Mouse (Mus musculus) cerebellum, postnatal 25 days (tissue): ENCODE results near the gene Mpo.
A peak's percentile ranks its signal among the peaks of the same experiment; 100 is the strongest.

Experiments used
- DNase-seq, 2 experiments: peaks; one replicate each; pipeline ENCODE4 v3.0.0; 2021; ENCODE audit warnings: mixed read lengths in 2 of 2

The Mpo gene

DNA sequence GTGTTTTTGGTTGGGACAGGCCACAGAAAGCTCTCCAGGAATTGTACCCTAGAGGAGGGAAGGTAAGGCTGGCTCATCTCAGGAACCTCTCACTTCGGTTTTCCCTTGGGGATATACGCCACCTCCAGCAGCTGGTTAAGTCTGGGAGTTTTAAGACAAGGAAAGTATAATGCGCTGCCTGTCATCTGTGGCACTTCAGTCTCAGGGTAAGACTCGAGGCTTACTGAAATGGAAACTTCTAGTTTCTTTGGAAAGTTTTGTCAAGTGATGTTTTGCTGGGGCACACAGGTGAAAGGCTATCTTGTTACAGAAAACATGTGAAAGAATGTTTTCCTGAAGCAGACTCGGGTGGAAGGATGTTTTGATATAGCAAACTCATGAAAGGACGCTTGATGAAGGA, 14.1 kb downstream of the Mpo start:
- no peak for DNase-seq

DNA sequence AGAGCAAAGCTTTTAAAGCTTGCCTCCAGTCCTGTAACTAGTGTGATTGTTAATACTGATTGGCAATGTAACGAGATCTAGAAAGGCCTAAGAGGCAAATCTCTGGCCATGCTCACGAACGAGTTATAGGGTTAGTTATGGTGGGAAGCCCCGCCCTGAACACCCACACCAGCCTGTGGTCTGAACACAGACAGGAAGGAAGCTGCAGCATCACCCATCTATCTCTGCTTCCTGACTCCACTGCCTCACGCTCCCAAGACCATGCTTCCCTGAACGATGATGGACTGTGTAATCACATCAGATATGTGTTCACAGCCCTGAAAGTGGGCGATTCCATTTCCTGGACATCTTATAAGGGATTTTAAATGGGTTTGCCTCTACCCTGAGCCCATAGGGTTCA, 14.9 kb downstream of the Mpo start:
- no peak for DNase-seq

GRCm38 (mm10) chr11:87811396-87811795, 18.0 kb downstream of the Mpo start:
- DNase-seq, result no peak

DNA sequence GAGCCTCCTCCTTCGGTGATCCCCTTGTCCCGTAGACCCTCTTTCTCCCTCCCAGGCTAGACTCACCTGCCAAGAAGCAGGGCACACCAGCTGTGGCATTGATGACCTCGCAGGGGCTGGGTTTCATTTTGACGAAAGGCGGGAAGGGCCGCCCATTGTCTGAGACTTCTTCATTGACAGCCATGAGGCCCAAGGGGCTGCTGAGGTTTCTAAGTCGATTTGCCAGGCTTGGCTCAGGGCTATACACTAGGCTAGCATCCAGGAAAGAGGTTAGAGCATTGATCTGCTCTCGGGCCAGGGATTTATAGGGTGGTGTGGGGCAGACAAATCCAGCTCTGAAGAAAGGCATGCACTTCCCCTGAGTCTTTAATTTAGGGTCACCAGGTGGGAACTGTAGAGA, 21.4 kb downstream of the Mpo start:
- no peak for DNase-seq

- peak; percentile 86 to 88 for DNase-seq
These were observed 23.5 kb downstream of the Mpo start for GRCm38 (mm10) chr11:87816707-87817442.

DNA sequence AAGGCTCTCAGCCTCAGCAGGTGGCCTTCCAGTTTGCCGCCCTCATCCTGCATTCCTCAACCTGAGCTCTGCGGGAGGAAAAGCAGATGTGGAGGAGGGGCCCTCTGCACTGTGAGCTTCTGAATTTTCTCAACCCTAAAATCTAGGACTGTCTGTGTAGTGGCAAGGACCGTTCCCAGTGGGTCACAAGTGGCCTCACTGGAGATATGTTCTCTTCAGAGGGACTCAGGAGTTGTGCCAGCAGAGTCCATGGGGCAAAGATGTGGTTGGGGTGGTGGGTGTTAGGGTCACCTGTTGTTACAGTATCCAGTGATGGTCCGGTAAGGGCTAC, 24.0 kb downstream of the Mpo start:
- DNase-seq, result no peak

DNA sequence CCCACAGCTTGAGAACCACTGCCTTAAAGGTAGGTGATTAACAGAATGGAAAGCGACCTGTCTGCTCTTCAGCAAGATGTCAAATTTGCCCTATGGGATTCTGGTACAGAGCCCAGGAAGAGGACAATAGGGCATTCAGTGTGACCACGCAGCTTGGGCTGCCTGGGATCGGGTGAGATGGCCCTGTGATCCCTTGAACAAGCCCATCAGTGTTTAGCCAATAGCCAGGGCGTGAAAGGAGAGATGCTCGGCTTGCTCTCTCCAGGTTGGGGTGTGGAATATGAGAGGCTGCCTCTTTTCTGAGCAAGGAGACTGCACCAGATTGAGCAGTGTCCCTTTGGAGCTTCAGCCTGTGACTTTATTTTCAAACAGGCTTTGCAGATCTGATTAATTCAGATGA, 28.1 kb downstream of the Mpo start:
- no peak for DNase-seq

- DNase-seq, result no peak
These were observed 35.0 kb downstream of the Mpo start, which contains the start of gene Lpo for GRCm38 (mm10) chr11:87828239-87828900. Gene Lpo (minus strand): TSS chr11:87828289.

GRCm38 (mm10) chr11:87840676-87841075, 47.3 kb downstream of the Mpo start:
- no peak for DNase-seq

DNA sequence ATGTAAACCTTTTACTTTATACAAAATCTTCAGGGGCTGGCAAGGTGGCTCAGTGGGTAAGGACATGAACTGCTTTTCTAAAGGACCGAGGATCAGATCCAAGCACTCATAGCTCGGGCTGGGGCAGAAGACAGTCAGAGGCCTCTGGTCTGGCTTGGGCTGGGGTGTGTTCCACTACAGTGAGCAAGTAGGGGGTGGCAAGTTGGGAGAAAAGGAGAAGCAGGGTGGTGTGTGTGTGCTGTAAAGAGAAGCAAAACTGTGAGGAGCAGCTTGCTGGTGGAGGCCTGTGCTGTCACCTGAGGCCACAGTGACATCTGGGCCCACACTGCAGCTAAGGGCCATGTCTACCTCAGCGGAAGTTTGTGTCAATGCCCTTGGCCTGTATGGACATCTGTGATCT, 48.1 kb downstream of the Mpo start:
- no peak for DNase-seq

DNA sequence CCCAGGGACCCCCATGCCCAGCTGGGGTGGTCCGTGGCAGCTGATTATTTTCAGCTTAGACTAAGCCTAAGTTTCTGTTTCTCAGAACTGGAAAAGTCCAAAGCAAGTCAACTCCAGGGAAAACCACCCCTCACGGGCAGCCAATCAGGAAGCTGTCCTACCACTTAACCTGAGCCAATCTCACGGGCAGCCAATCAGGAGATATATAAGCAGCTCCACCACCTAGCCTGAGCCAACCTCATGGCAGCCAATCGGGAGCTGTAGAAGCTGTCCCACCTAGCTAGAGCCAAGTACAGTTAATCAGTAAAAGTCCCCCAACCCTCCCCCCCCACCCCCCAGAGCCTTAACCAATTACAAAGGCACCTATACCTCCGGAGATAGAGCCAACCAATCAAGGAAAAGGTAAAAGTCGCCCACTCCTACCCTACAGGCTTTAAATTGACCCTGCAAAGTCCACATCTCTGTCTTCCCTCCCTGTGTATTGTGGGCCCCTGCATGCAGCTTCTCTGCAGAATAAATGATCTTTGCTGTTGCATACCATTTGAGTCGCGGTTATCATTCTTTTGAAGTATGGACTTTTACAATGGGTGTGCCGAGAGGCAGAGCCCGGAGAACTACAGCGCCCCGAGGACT, 53.7 kb downstream of the Mpo start:
- no peak for DNase-seq

DNA sequence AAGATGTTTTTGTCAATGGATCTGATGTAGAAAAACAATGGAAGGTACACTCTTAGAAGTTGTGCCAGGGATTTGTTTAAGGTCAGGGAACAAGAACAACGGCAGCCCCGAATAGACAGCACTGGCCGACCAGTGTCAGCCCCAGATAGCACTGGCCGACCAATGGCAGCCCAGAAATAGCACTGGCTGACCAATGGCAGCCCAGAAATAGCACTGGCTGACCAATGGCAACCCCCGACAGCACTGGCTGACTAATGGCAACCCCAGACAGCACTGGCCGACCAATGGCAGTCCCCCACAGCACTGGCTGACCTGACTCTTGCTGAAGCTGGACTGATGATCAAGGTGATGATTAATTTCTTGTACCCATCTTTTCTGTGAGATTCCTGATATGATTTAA, 54.5 kb downstream of the Mpo start:
- no peak for DNase-seq

DNA sequence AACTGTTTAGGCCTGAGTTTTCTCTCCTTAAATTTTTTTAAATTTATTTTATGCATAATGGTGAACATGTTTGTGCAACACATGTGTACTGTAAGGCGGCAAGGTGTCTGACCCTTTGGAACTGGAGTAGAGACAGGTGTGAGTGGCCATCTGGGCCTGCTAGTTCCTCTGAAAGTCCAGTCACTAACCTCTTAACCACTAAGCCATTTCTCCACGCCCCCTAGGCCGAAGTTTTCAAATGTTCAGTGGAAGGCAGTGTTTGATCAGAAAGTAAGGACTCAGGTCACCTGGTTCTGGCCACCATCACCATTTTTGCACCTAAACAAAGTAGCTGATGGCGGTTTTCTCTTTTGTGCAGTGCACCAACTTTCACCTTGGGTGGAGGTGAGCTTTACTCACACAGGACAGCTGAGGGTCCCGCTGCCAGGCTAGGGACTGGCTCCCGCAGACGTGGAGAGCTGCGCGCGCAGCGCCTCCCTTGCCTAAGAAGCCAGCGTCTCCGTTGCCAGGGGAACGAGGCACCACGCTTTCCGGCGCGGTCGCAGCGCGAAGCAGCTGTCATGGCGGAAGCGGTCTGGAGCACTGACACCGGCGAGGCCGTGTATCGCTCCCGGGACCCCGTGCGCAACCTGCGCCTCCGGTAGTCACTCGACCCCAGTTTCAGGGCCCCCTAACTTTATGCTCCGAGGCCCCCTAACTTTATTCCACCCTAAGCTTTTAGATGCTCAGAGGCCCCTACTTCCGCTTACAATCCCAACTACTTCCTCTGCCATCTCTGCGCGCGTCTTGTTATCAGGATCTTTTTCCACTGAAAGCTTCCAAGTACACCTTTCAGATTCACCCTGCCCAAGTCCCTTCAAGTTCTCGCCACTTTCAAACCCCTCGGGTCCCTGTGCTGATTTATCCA, 59.6 kb downstream of the Mpo start, which contains the start of gene Mks1:
TSS of gene Mks1 (plus strand) at position 526 of the 907 bp plus-strand sequence.
- peak; percentile 92 to 95 for DNase-seq

DNA sequence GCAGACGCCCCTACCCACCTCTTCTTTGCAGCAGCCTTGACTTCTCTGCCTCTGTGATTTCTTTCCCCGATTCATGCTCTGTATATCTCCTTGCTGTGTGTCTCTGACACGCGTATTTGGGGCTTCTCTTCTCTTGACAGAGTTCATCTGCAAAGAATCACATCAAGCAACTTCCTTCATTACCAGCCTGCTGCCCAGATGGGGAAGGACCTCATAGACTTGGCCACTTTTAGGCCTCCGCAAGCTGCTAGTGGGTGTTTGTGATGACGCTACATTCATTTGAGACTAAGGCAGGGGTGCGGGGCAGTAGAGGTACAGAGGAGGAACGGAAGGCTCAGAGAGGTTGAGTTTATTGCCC, 60.2 kb downstream of the Mpo start:
- peak in 1 of 2 experiments; percentile 34 for DNase-seq
